In the genomic region with DNA sequence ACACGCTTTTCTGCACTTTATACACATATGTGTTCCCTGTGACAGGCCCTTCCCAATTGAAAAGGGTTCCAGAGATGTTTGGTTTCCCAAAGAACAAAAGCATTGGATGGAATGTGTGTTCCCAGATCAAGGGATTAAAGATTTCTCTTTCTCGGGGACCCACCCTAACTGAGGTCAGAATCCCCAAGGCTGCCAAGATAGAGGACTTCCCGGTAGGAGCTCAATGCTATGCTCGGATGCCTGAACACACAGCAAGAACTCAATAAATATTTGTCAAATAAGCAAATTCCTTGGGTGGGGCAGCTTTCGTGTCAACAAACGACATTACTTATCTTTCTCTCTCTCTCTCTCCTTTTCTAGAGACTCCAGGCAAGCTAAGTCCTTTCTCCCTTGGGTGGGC, we compare ENCODE assay signal across 22 mouse cellular contexts. TPM values are rescaled to one million over a fixed set of nuclear protein-coding genes. Genes with fewer than 3 reads are reported as not detected.
DNase-seq lines count a peak whose midpoint lies in the region; ATAC-seq and TF ChIP-seq lines count a peak whose summit lies in the region.
"Had no signal": no experiment of that assay in that cellular context is flagged by ENCODE, and none has a peak within 500 bp of the region (broad histone marks: within the 10 kb centered on the region; RNA-seq: fewer than 3 reads in every experiment).

No protein-coding gene starts in this region.

- no peak for ATAC-seq in embryonic facial prominence, embryonic 14.5 days (ENCODE audit: low read depth)
- ATAC-seq in kidney, embryonic 15.5 days (replicated peaks; ENCODE audit: low FRiP score): no peak
- ATAC-seq in midbrain, embryonic 13.5 days: no peak
- no peak for ATAC-seq in stomach, embryonic 14.5 days (ENCODE audit: insufficient number of reproducible peaks, insufficient read depth, low FRiP score, low read depth)
- ATAC-seq: forebrain, embryonic 15.5 days had no signal

- H3K4me3 ChIP-seq in embryonic facial prominence, embryonic 14.5 days (ENCODE audit: low read depth, low read length): no peak overlapping the region
- H3K4me3 ChIP-seq in embryonic facial prominence, embryonic 10.5 days: no peak overlapping the region
- no peak overlapping the region for H3K4me3 ChIP-seq in kidney, embryonic 15.5 days (replicated peaks)
- no peak overlapping the region for H3K4me3 ChIP-seq in midbrain, embryonic 10.5 days
- H3K4me3 ChIP-seq in midbrain, embryonic 13.5 days (replicated peaks): no peak overlapping the region
- H3K4me3 ChIP-seq in stomach, embryonic 14.5 days (ENCODE audit: low read depth, low read length): no peak overlapping the region
- H3K4me3 ChIP-seq in left cerebral cortex, adult 2 months: no peak overlapping the region
- H3K4me3 ChIP-seq: erythroblast, embryonic 14.5 days; forebrain, embryonic 15.5 days; heart, embryonic 10.5 days; layer of hippocampus, adult 2 months; liver, embryonic 13.5 days; midbrain, embryonic 12.5 days had no signal

- no peak overlapping the region for H3K27ac ChIP-seq in embryonic facial prominence, embryonic 14.5 days (replicated peaks; ENCODE audit: low read depth, low read length)
- no peak overlapping the region for H3K27ac ChIP-seq in embryonic facial prominence, embryonic 10.5 days (replicated peaks)
- H3K27ac ChIP-seq in kidney, embryonic 15.5 days: peak overlapping the region; percentile 64; the same call in 1 of the 2 replicates
- H3K27ac ChIP-seq in midbrain, embryonic 10.5 days (replicated peaks): peak overlapping the region; percentile 59
- no peak overlapping the region for H3K27ac ChIP-seq in midbrain, embryonic 13.5 days
- peak overlapping the region; percentile 28; the same call in 1 of the 2 replicates for H3K27ac ChIP-seq in stomach, embryonic 14.5 days (ENCODE audit: low read length)
- no peak overlapping the region for H3K27ac ChIP-seq in left cerebral cortex, adult 2 months
- H3K27ac ChIP-seq: forebrain, embryonic 15.5 days; heart, embryonic 10.5 days; layer of hippocampus, adult 2 months; liver, embryonic 13.5 days; macrophage; midbrain, embryonic 12.5 days had no signal

- no peaks in the 10 kb centered on the region for H3K9me3 ChIP-seq in embryonic facial prominence, embryonic 14.5 days (ENCODE audit: control insufficient read depth, low read length)
- H3K9me3 ChIP-seq in embryonic facial prominence, embryonic 10.5 days: peaks cover 8% of the 10 kb centered on the region; the same call in 1 of the 2 replicates
- no peaks in the 10 kb centered on the region for H3K9me3 ChIP-seq in kidney, embryonic 15.5 days (replicated peaks)
- peaks cover 20% of the 10 kb centered on the region for H3K9me3 ChIP-seq in midbrain, embryonic 10.5 days (replicated peaks)
- no peaks in the 10 kb centered on the region for H3K9me3 ChIP-seq in midbrain, embryonic 13.5 days
- H3K9me3 ChIP-seq in stomach, embryonic 14.5 days (ENCODE audit: control insufficient read depth, low read depth, low read length): no peaks in the 10 kb centered on the region
- H3K9me3 ChIP-seq: forebrain, embryonic 15.5 days; heart, embryonic 10.5 days; liver, embryonic 13.5 days had no signal

- peaks cover 33% of the 10 kb centered on the region for H3K4me1 ChIP-seq in embryonic facial prominence, embryonic 14.5 days (ENCODE audit: control insufficient read depth, insufficient read depth, low read length)
- peaks cover 38% of the 10 kb centered on the region for H3K4me1 ChIP-seq in embryonic facial prominence, embryonic 10.5 days
- H3K4me1 ChIP-seq in kidney, embryonic 15.5 days: peaks cover 46% of the 10 kb centered on the region
- H3K4me1 ChIP-seq in midbrain, embryonic 10.5 days: peaks cover 49% of the 10 kb centered on the region
- H3K4me1 ChIP-seq in midbrain, embryonic 13.5 days (replicated peaks): peaks cover 46% of the 10 kb centered on the region
- H3K4me1 ChIP-seq in stomach, embryonic 14.5 days (ENCODE audit: control insufficient read depth, insufficient read depth, low read length): peaks cover 7% of the 10 kb centered on the region
- H3K4me1 ChIP-seq: liver, embryonic 13.5 days had no signal

- no peak overlapping the region for H3K9ac ChIP-seq in embryonic facial prominence, embryonic 14.5 days (ENCODE audit: low read depth, low read length)
- H3K9ac ChIP-seq in kidney, embryonic 15.5 days: no peak overlapping the region
- no peak overlapping the region for H3K9ac ChIP-seq in midbrain, embryonic 13.5 days (replicated peaks)
- no peak overlapping the region for H3K9ac ChIP-seq in stomach, embryonic 14.5 days (replicated peaks; ENCODE audit: low read depth, low read length)
- H3K9ac ChIP-seq: forebrain, embryonic 15.5 days; liver, embryonic 13.5 days; midbrain, embryonic 12.5 days had no signal

- no peaks in the 10 kb centered on the region for H3K27me3 ChIP-seq in embryonic facial prominence, embryonic 14.5 days (replicated peaks; ENCODE audit: control insufficient read depth, insufficient read depth, low read length)
- peaks cover 28% of the 10 kb centered on the region for H3K27me3 ChIP-seq in embryonic facial prominence, embryonic 10.5 days (replicated peaks; ENCODE audit: low read depth, poor library complexity, severe bottlenecking)
- no peaks in the 10 kb centered on the region for H3K27me3 ChIP-seq in kidney, embryonic 15.5 days
- peaks cover 10% of the 10 kb centered on the region; the same call in 1 of the 2 replicates for H3K27me3 ChIP-seq in midbrain, embryonic 10.5 days (ENCODE audit: low read depth, poor library complexity, severe bottlenecking)
- no peaks in the 10 kb centered on the region for H3K27me3 ChIP-seq in midbrain, embryonic 13.5 days
- no peaks in the 10 kb centered on the region for H3K27me3 ChIP-seq in stomach, embryonic 14.5 days (ENCODE audit: control insufficient read depth, insufficient read depth, low read length)
- H3K27me3 ChIP-seq: forebrain, embryonic 15.5 days had no signal

- 60% methylated on average over 6 of the region's 6 CpGs for WGBS in embryonic facial prominence, embryonic 14.5 days
- WGBS in embryonic facial prominence, embryonic 10.5 days: 79% methylated on average over 6 of the region's 6 CpGs
- whole genome bisulfite sequencing in kidney, embryonic 15.5 days: 61% methylated on average over 6 of the region's 6 CpGs
- 67% methylated on average over 6 of the region's 6 CpGs for WGBS in midbrain, embryonic 10.5 days
- WGBS in midbrain, embryonic 13.5 days: 63% methylated on average over 6 of the region's 6 CpGs
- 57% methylated on average over 6 of the region's 6 CpGs for WGBS in stomach, embryonic 14.5 days

- no peak overlapping the region for H3K4me2 ChIP-seq in embryonic facial prominence, embryonic 14.5 days (ENCODE audit: low read depth, low read length)
- no peak overlapping the region for H3K4me2 ChIP-seq in kidney, embryonic 15.5 days
- H3K4me2 ChIP-seq in midbrain, embryonic 13.5 days (replicated peaks): no peak overlapping the region
- H3K4me2 ChIP-seq in stomach, embryonic 14.5 days (replicated peaks; ENCODE audit: low read depth, low read length): no peak overlapping the region
- H3K4me2 ChIP-seq: forebrain, embryonic 15.5 days; liver, embryonic 13.5 days; midbrain, embryonic 12.5 days had no signal

- H3K36me3 ChIP-seq in embryonic facial prominence, embryonic 14.5 days (ENCODE audit: control insufficient read depth, insufficient read depth, low read length): peaks cover 9% of the 10 kb centered on the region
- peaks cover 29% of the 10 kb centered on the region for H3K36me3 ChIP-seq in embryonic facial prominence, embryonic 10.5 days (replicated peaks)
- peaks cover 4% of the 10 kb centered on the region; the same call in 1 of the 2 replicates for H3K36me3 ChIP-seq in kidney, embryonic 15.5 days
- peaks cover 57% of the 10 kb centered on the region for H3K36me3 ChIP-seq in midbrain, embryonic 10.5 days
- peaks cover 16% of the 10 kb centered on the region for H3K36me3 ChIP-seq in midbrain, embryonic 13.5 days
- no peaks in the 10 kb centered on the region for H3K36me3 ChIP-seq in stomach, embryonic 14.5 days (ENCODE audit: control insufficient read depth, insufficient read depth, low read length)
- H3K36me3 ChIP-seq: forebrain, embryonic 15.5 days; liver, embryonic 13.5 days had no signal

- peak; percentile 54 for DNase-seq in embryonic facial prominence, embryonic 14.5 days (ENCODE audit: low spot score)
- no peak for DNase-seq in embryonic facial prominence, embryonic 10.5 days (ENCODE audit: low spot score)
- DNase-seq in kidney, postnatal 25 days: no peak
- no peak for DNase-seq in midbrain, embryonic 10.5 days (ENCODE audit: low spot score)
- DNase-seq in left cerebral cortex, adult 2 months (ENCODE audit: extremely low spot score in 1 of 2, low spot score in 2 of 2): no peak
- DNase-seq: cerebellum, adult 11 months; cerebellum, postnatal 14 days; embryo, embryonic 11 days; heart, postnatal 10 days; liver, embryonic 13.5 days; thymus, postnatal 36 days had no signal

- TF ChIP-seq CTCF in left cerebral cortex, adult 2 months (IDR thresholded peaks at IDR 0.05): no peak

- intact Hi-C loops in left cerebral cortex, adult 2 months (cut with DNase I): no loop called here

RNA-seq across cellular contexts. Expression of a gene that starts 5.0 kb away (rescaled TPM):
- polyA plus RNA-seq in embryonic facial prominence, embryonic 14.5 days (2014; fragmentation: Nextera tagmentation; extraction: Ambion mirVana): 67.1 and 70.2 TPM in 2 replicates
- polyA plus RNA-seq in embryonic facial prominence, embryonic 10.5 days (2016; fragmentation: Nextera tagmentation; extraction: Ambion mirVana): 38.0 and 43.0 TPM in 2 replicates
- polyA plus RNA-seq in kidney, embryonic 15.5 days (2015; fragmentation: Nextera tagmentation; extraction: Ambion mirVana): 50.0 and 50.7 TPM in 2 replicates
- 79.5 and 108 TPM in 2 replicates for polyA plus RNA-seq in midbrain, embryonic 10.5 days (2016; fragmentation: Nextera tagmentation; extraction: Ambion mirVana)
- polyA plus RNA-seq in midbrain, embryonic 13.5 days (2015; fragmentation: Nextera tagmentation; extraction: Ambion mirVana): 70.8 and 72.5 TPM in 2 replicates
- 35.4 and 41.3 TPM in 2 replicates for polyA plus RNA-seq in stomach, embryonic 14.5 days (2014; fragmentation: Nextera tagmentation; extraction: Ambion mirVana)
- 10 to 100 TPM; 15.0 to 15.3 TPM for total RNA-seq in left cerebral cortex, adult 2 months (2021)
- total RNA-seq: MEL; neutrophil, adult 5-6 weeks had no signal
- polyA plus RNA-seq: erythroblast, embryonic 14.5 days had no signal

RNA-seq across cellular contexts. Expression of a gene that starts 55.2 kb away (rescaled TPM):
- 2.2 and 2.3 TPM in 2 replicates for polyA plus RNA-seq in embryonic facial prominence, embryonic 14.5 days (2014; fragmentation: Nextera tagmentation; extraction: Ambion mirVana)
- polyA plus RNA-seq in embryonic facial prominence, embryonic 10.5 days (2016; fragmentation: Nextera tagmentation; extraction: Ambion mirVana): 0.10 TPM in 1 of 2 replicates, not detected in the other
- 0.17 and 0.31 TPM in 2 replicates for polyA plus RNA-seq in kidney, embryonic 15.5 days (2015; fragmentation: Nextera tagmentation; extraction: Ambion mirVana)
- 0.06 and 0.35 TPM in 2 replicates for polyA plus RNA-seq in midbrain, embryonic 10.5 days (2016; fragmentation: Nextera tagmentation; extraction: Ambion mirVana)
- polyA plus RNA-seq in midbrain, embryonic 13.5 days (2015; fragmentation: Nextera tagmentation; extraction: Ambion mirVana): 0.19 and 0.28 TPM in 2 replicates
- not detected in 2 replicates for polyA plus RNA-seq in stomach, embryonic 14.5 days (2014; fragmentation: Nextera tagmentation; extraction: Ambion mirVana)
- 1 to 10 TPM; 2.3 TPM for total RNA-seq in left cerebral cortex, adult 2 months (2021)
- total RNA-seq: MEL; neutrophil, adult 5-6 weeks had no signal
- polyA plus RNA-seq: erythroblast, embryonic 14.5 days; liver, embryonic 13.5 days; macrophage had no signal

Comparison
In these comparisons a context has a peak if more than half of its experiments do, and no peak if none do; other contexts are left out.
1. H3K27ac ChIP-seq: peak in kidney, embryonic 15.5 days (single experiment), midbrain, embryonic 10.5 days (single experiment) and stomach, embryonic 14.5 days (single experiment); none in embryonic facial prominence, embryonic 14.5 days (single experiment), embryonic facial prominence, embryonic 10.5 days (single experiment), midbrain, embryonic 13.5 days (single experiment) and left cerebral cortex, adult 2 months (single experiment).